Mouse (Mus musculus): Measurements from ENCODE around the gene Hsd17b13. TPM values are rescaled to one million over a fixed set of nuclear protein-coding genes. Genes with fewer than 3 reads are reported as not detected.
A peak's percentile ranks its signal among the peaks of the same experiment; 100 is the strongest.

Gene Hsd17b13
- polyA plus RNA-seq, 1 experiment from 2014 or later = 0.11 TPM

- no peak overlapping the region for H3K27ac ChIP-seq (ENCODE audit: low read length)
- no peak overlapping the region for H3K4me3 ChIP-seq (ENCODE audit: low read length)
- no peaks in the 10 kb centered on the region for H3K27me3 ChIP-seq (ENCODE audit: control insufficient read depth, insufficient read depth, low read length)
- peaks cover 6% of the 10 kb centered on the region; the same call in 1 of the 2 replicates for H3K36me3 ChIP-seq (ENCODE audit: control insufficient read depth, insufficient read depth)
- 45% methylated on average over 3 of the region's 3 CpGs for WGBS
- no peak overlapping the region for H3K4me2 ChIP-seq (ENCODE audit: low read depth, low read length)
- H3K4me1 ChIP-seq (ENCODE audit: control insufficient read depth, insufficient read depth, low read length) = peaks cover 5% of the 10 kb centered on the region; the same call in 1 of the 2 replicates
- no peak for ATAC-seq (replicated peaks; ENCODE audit: extremely low read depth, insufficient read depth, low FRiP score)
- no peak overlapping the region for H3K9ac ChIP-seq (ENCODE audit: low read length)
- no peaks in the 10 kb centered on the region for H3K9me3 ChIP-seq (replicated peaks; ENCODE audit: control insufficient read depth, low read length)
Measured at GRCm38 (mm10) chr5:103995181-103995580, 18.0 kb upstream of the Hsd17b13 start.

DNA sequence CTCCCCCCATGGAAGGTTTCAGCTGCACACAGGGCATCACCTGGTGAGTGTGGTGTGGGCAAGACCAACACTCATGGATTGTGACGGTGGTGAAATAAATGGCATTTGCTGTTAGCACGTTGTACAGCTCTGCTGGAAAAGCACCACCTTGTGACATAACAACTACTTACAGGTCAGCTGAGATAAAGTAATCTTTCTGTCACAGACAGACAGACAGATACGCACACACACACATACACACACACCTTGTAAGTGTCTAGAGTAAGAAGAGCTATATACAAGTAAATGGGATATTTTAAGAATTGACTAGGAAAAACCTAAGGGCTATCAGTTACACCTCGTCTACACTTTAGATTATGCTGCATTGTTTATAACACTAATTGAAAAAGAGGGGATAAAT is 17.5 kb upstream of the Hsd17b13 start:
- Histone ChIP-seq H3K27ac (ENCODE audit: low read length) (no peak overlapping the region), H3K4me2 (ENCODE audit: low read depth, low read length) (no peak overlapping the region), H3K36me3 (ENCODE audit: control insufficient read depth, insufficient read depth) (peaks cover 8% of the 10 kb centered on the region; the same call in 1 of the 2 replicates), H3K9ac (ENCODE audit: low read length) (no peak overlapping the region), H3K4me1 (ENCODE audit: control insufficient read depth, insufficient read depth, low read length) (peaks cover 5% of the 10 kb centered on the region; the same call in 1 of the 2 replicates), H3K27me3 (ENCODE audit: control insufficient read depth, insufficient read depth, low read length) (no peaks in the 10 kb centered on the region), H3K4me3 (ENCODE audit: low read length) (no peak overlapping the region), H3K9me3 (replicated peaks; ENCODE audit: control insufficient read depth, low read length) (no peaks in the 10 kb centered on the region)
- WGBS = 74% methylated on average over 4 of the region's 4 CpGs
- ATAC-seq (replicated peaks; ENCODE audit: extremely low read depth, insufficient read depth, low FRiP score) = no peak

DNA sequence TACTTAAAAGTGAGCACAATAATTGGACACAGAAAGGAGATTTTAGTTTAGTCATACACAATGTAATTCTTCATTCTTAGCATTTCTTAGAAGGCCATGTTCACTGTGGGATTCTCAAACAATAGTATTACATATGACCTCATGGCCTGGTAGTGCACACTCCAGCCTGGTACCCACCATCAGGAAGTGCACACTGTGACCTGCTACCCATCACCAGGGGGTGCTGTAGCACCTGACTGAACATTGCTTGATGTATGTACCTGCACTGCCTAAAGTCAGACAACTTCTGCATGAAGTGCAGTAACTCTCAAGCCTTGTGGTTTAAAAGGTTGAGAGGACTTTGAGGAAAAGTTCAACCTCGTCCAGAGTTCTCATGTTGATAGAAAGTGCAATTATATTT is 16.4 kb upstream of the Hsd17b13 start:
- 78% methylated on average over 1 of the region's 1 CpGs for WGBS
- no peak overlapping the region for H3K27ac ChIP-seq (ENCODE audit: low read length)
- no peak for ATAC-seq (replicated peaks; ENCODE audit: extremely low read depth, insufficient read depth, low FRiP score)

DNA sequence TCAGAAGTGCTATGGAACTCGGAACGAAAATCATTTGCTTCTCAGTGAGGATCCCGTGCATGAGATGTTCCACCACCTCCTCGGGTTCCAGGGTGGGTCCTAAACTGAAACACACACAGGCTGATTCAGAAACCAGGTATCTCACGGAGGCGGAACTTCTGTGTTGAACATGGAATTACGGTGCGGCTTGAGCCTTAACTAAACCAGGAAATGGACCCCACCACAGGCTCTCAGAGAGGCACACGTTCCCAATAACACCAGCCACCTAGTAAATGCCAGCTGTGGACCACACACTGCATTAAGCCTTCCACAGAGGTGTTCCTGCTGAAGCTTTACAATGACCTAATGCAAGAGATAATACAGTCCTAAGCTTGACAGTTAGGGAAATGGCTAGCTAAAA is 15.6 kb upstream of the Hsd17b13 start:
- peaks cover 14% of the 10 kb centered on the region for H3K36me3 ChIP-seq (ENCODE audit: control insufficient read depth, insufficient read depth)
- no peaks in the 10 kb centered on the region for H3K4me1 ChIP-seq (ENCODE audit: control insufficient read depth, insufficient read depth, low read length)
- H3K4me2 ChIP-seq (ENCODE audit: low read depth, low read length) = no peak overlapping the region
- no peaks in the 10 kb centered on the region for H3K9me3 ChIP-seq (replicated peaks; ENCODE audit: control insufficient read depth, low read length)
- WGBS = 90% methylated on average over 9 of the region's 9 CpGs
- no peak overlapping the region for H3K4me3 ChIP-seq (ENCODE audit: low read length)
- no peak overlapping the region for H3K9ac ChIP-seq (ENCODE audit: low read length)
- H3K27me3 ChIP-seq (ENCODE audit: control insufficient read depth, insufficient read depth, low read length) = no peaks in the 10 kb centered on the region
- no peak overlapping the region for H3K27ac ChIP-seq (ENCODE audit: low read length)
- no peak for ATAC-seq (replicated peaks; ENCODE audit: extremely low read depth, insufficient read depth, low FRiP score)

More for the DNA sequence above, 16.4 kb upstream of the Hsd17b13 start:
- Histone ChIP-seq H3K9me3 (replicated peaks; ENCODE audit: control insufficient read depth, low read length) (no peaks in the 10 kb centered on the region), H3K36me3 (ENCODE audit: control insufficient read depth, insufficient read depth) (peaks cover 14% of the 10 kb centered on the region), H3K4me1 (ENCODE audit: control insufficient read depth, insufficient read depth, low read length) (no peaks in the 10 kb centered on the region), H3K4me3 (ENCODE audit: low read length) (no peak overlapping the region), H3K9ac (ENCODE audit: low read length) (no peak overlapping the region), H3K27me3 (ENCODE audit: control insufficient read depth, insufficient read depth, low read length) (no peaks in the 10 kb centered on the region), H3K4me2 (ENCODE audit: low read depth, low read length) (no peak overlapping the region)

- Histone ChIP-seq H3K4me1 (ENCODE audit: control insufficient read depth, insufficient read depth, low read length) (no peaks in the 10 kb centered on the region), H3K4me3 (ENCODE audit: low read length) (no peak overlapping the region), H3K9ac (ENCODE audit: low read length) (no peak overlapping the region), H3K4me2 (ENCODE audit: low read depth, low read length) (no peak overlapping the region), H3K9me3 (replicated peaks; ENCODE audit: control insufficient read depth, low read length) (no peaks in the 10 kb centered on the region), H3K27me3 (ENCODE audit: control insufficient read depth, insufficient read depth, low read length) (no peaks in the 10 kb centered on the region), H3K36me3 (ENCODE audit: control insufficient read depth, insufficient read depth) (no peaks in the 10 kb centered on the region), H3K27ac (ENCODE audit: low read length) (no peak overlapping the region)
- WGBS = 80% methylated on average over 9 of the region's 9 CpGs
- no peak for ATAC-seq (replicated peaks; ENCODE audit: extremely low read depth, insufficient read depth, low FRiP score)
Measured at GRCm38 (mm10) chr5:103980705-103981560, 3.7 kb upstream of the Hsd17b13 start.

DNA sequence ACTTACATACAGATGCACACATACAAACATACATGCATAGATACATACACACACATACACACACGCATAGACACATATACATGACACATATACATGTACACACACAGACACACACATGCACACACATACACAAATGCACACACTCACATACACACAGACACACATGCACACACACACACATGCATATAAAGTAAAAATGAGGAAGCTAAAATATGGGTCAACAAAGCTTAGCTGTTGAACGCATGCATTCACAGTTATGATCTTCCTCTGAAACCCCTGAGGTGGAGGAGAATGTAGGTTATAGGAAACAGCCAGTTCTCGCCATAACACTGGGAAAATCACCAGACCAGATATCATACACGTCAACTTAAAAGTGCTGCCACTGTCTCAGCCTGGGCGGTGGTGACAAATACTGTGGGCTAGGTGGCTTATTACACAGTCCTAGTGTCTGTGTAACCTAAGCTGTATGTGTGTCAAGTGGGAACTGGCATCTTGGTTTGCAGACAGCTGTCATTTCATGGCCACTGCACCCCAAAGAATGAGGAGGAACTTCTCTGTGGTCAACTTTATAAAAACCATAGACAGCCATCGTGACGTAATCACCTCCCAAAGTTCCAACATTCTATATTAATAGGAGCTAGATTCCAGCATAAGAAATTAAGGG is 829 bp upstream of the Hsd17b13 start:
- Histone ChIP-seq H3K4me3 (ENCODE audit: low read length) (no peak overlapping the region), H3K4me2 (ENCODE audit: low read depth, low read length) (no peak overlapping the region), H3K4me1 (ENCODE audit: control insufficient read depth, insufficient read depth, low read length) (no peaks in the 10 kb centered on the region), H3K9ac (ENCODE audit: low read length) (no peak overlapping the region), H3K9me3 (replicated peaks; ENCODE audit: control insufficient read depth, low read length) (no peaks in the 10 kb centered on the region), H3K36me3 (ENCODE audit: control insufficient read depth, insufficient read depth) (no peaks in the 10 kb centered on the region), H3K27ac (ENCODE audit: low read length) (no peak overlapping the region), H3K27me3 (ENCODE audit: control insufficient read depth, insufficient read depth, low read length) (no peaks in the 10 kb centered on the region)
- WGBS = 88% methylated on average over 7 of the region's 7 CpGs
- ATAC-seq (replicated peaks; ENCODE audit: extremely low read depth, insufficient read depth, low FRiP score) = no peak

DNA sequence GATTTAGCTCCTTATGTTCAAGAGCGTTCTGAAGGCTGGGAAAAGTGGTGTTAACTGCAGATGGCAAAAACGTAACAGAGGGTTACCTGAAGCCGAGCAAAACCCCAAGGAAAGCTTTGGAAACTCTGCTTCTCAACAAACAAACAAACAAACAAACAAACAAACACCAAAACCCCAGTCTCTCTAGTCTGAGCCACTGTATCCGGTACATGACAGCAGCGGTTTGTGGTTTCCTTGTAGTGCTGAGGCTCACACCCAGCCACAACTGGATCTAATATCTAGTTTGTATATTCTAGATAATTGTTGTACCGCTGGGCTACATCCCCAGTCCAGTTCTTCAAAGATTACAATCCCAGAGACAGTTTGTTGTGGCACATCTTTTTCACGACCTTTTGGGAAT is 1.5 kb downstream of the Hsd17b13 start:
- Histone ChIP-seq H3K9me3 (replicated peaks; ENCODE audit: control insufficient read depth, low read length) (no peaks in the 10 kb centered on the region), H3K4me2 (ENCODE audit: low read depth, low read length) (no peak overlapping the region), H3K36me3 (ENCODE audit: control insufficient read depth, insufficient read depth) (no peaks in the 10 kb centered on the region), H3K9ac (ENCODE audit: low read length) (no peak overlapping the region), H3K4me1 (ENCODE audit: control insufficient read depth, insufficient read depth, low read length) (no peaks in the 10 kb centered on the region), H3K27ac (ENCODE audit: low read length) (no peak overlapping the region), H3K4me3 (ENCODE audit: low read length) (no peak overlapping the region), H3K27me3 (ENCODE audit: control insufficient read depth, insufficient read depth, low read length) (no peaks in the 10 kb centered on the region)
- WGBS = 66% methylated on average over 7 of the region's 7 CpGs
- no peak for ATAC-seq (replicated peaks; ENCODE audit: extremely low read depth, insufficient read depth, low FRiP score)

- Histone ChIP-seq H3K4me2 (ENCODE audit: low read depth, low read length) (peak overlapping the region; percentile 51), H3K36me3 (ENCODE audit: control insufficient read depth, insufficient read depth) (no peaks in the 10 kb centered on the region), H3K27me3 (ENCODE audit: control insufficient read depth, insufficient read depth, low read length) (no peaks in the 10 kb centered on the region), H3K4me1 (ENCODE audit: control insufficient read depth, insufficient read depth, low read length) (no peaks in the 10 kb centered on the region), H3K9ac (ENCODE audit: low read length) (no peak overlapping the region), H3K9me3 (replicated peaks; ENCODE audit: control insufficient read depth, low read length) (no peaks in the 10 kb centered on the region), H3K27ac (ENCODE audit: low read length) (no peak overlapping the region), H3K4me3 (ENCODE audit: low read length) (peak overlapping the region; percentile 35)
- ATAC-seq (replicated peaks; ENCODE audit: extremely low read depth, insufficient read depth, low FRiP score) = no peak
- 57% methylated on average over 13 of the region's 13 CpGs for WGBS
Measured at GRCm38 (mm10) chr5:103972801-103973200, 4.4 kb downstream of the Hsd17b13 start.

DNA sequence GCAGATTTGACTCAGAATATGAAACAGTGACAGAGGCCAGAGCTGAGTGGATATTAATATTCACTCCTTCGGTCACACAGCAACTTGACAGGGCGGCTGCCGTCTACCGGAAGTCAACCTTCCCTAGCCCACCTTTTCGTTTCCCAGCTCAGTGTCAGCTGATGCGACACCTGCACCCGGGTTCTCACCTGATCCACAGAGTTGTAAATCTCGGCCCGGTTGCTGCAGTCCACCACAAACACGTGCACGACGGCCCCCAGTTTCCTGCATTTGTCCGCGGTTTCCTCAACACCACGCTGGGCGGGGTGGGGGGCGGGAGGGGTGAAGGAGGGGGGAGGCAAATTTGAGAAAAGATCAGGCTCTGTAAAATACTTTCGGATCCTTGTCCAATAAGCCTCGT is 4.8 kb downstream of the Hsd17b13 start:
- 53% methylated on average over 19 of the region's 19 CpGs for WGBS
- H3K9me3 ChIP-seq (replicated peaks; ENCODE audit: control insufficient read depth, low read length) = no peaks in the 10 kb centered on the region
- no peaks in the 10 kb centered on the region for H3K27me3 ChIP-seq (ENCODE audit: control insufficient read depth, insufficient read depth, low read length)
- no peak overlapping the region for H3K9ac ChIP-seq (ENCODE audit: low read length)
- no peaks in the 10 kb centered on the region for H3K36me3 ChIP-seq (ENCODE audit: control insufficient read depth, insufficient read depth)
- H3K4me1 ChIP-seq (ENCODE audit: control insufficient read depth, insufficient read depth, low read length) = no peaks in the 10 kb centered on the region
- peak overlapping the region; percentile 35 for H3K4me3 ChIP-seq (ENCODE audit: low read length)
- H3K4me2 ChIP-seq (ENCODE audit: low read depth, low read length) = peak overlapping the region; percentile 51
- ATAC-seq (replicated peaks; ENCODE audit: extremely low read depth, insufficient read depth, low FRiP score) = no peak
- H3K27ac ChIP-seq (ENCODE audit: low read length) = no peak overlapping the region
